Mouse (Mus musculus) limb, embryonic 15.5 days (tissue): ENCODE data around the gene Il6st. TPM values are rescaled to one million over a fixed set of nuclear protein-coding genes. Genes with fewer than 3 reads are reported as not detected.

Experiments
- ATAC-seq: fragments of 200-750 bp; cut with Nextera tagmentation; 2 replicates; pipeline ENCODE4 v1.8.0; 2017; ENCODE audit warnings: low read depth, moderate TSS enrichment; ENCODE audit not compliant: insufficient number of reproducible peaks, low FRiP score, low TSS enrichment
- H3K27ac ChIP-seq: fragments of 300-500 bp; sonication (generic); 2 replicates; pipeline ENCODE4 v1.5.1; 2015; ENCODE audit warnings: moderate library complexity, mild to moderate bottlenecking, inconsistent platforms
- H3K27me3 ChIP-seq: fragments of 300-500 bp; sonication (generic); 2 replicates; pipeline ENCODE4 v1.6.1; 2015; ENCODE audit warnings: inconsistent platforms
- H3K36me3 ChIP-seq: fragments of 300-500 bp; sonication (generic); 2 replicates; pipeline ENCODE4 v1.6.1; 2015; ENCODE audit warnings: inconsistent platforms
- H3K4me1 ChIP-seq: fragments of 300-500 bp; sonication (generic); 2 replicates; pipeline ENCODE4 v1.6.1; 2015; ENCODE audit warnings: inconsistent platforms
- H3K4me2 ChIP-seq: fragments of 300-500 bp; sonication (generic); 2 replicates; pipeline ENCODE4 v1.6.1; 2015; ENCODE audit warnings: mild to moderate bottlenecking, inconsistent platforms
- H3K4me3 ChIP-seq: fragments of 300-500 bp; sonication (generic); 2 replicates; pipeline ENCODE4 v1.5.1; 2015; ENCODE audit warnings: mild to moderate bottlenecking, inconsistent platforms
- H3K9ac ChIP-seq: fragments of 300-500 bp; sonication (generic); 2 replicates; pipeline ENCODE4 v1.6.1; 2015; ENCODE audit warnings: inconsistent platforms
- H3K9me3 ChIP-seq: fragments of 300-500 bp; sonication (generic); 2 replicates; pipeline ENCODE4 v1.6.1; 2016; ENCODE audit warnings: inconsistent platforms
- WGBS: fragments of 180-500 bp; shearing (Covaris S2); methylation state at CpG from one replicate; pipeline ENCODE4 v1.1.7; 2015; 5-methylcytosine and 5-hydroxymethylcytosine counted together
- polyA plus RNA-seq: library from polyadenylated mRNA; unstranded; fragments of >200 nt; fragmentation: Nextera tagmentation; extraction: Ambion mirVana; gene quantifications from 2 replicates; pipeline ENCODE4 v1.2.1, GENCODE M21; 2015

The Il6st gene
- polyA plus RNA-seq, 1 experiment from 2014 or later: 40.2 TPM

- WGBS: 73% methylated on average over 5 of the region's 5 CpGs
Measured at GRCm38 (mm10) chr13:112469491-112469890, 5.6 kb downstream of the Il6st start.

DNA sequence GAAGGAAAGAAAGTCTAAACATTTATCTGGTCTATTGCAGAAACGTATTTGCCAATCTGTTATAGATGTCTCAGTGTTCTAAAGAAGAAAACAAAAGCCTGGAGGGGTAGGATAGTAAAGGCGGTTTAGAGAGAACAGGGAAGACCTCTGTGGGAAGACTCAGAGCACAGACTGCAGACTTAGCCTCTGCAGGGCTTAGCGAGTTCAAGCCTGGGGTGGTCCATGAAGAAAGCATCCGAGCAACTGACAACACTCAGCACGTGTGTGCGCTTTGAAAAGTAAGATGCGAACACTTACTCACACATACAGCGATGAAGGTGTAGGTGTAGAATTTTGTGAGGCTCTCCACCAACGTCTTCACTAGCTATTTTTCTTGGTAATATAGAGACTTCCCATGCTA, 7.3 kb downstream of the Il6st start:
- Histone ChIP-seq H3K4me2 (no peak overlapping the region), H3K4me1 (peaks cover 9% of the 10 kb centered on the region; the same call in 1 of the 2 replicates), H3K9me3 (no peaks in the 10 kb centered on the region), H3K36me3 (peaks cover 10% of the 10 kb centered on the region), H3K9ac (no peak overlapping the region), H3K27ac (no peak overlapping the region), H3K4me3 (no peak overlapping the region), H3K27me3 (no peaks in the 10 kb centered on the region)
- ATAC-seq: no peak
- 93% methylated on average over 9 of the region's 9 CpGs for WGBS

More at GRCm38 (mm10) chr13:112469491-112469890, 5.6 kb downstream of the Il6st start:
- Histone ChIP-seq H3K27ac (no peak overlapping the region), H3K9ac (no peak overlapping the region), H3K4me2 (no peak overlapping the region), H3K9me3 (no peaks in the 10 kb centered on the region), H3K27me3 (no peaks in the 10 kb centered on the region), H3K36me3 (no peaks in the 10 kb centered on the region), H3K4me3 (no peak overlapping the region), H3K4me1 (peaks cover 15% of the 10 kb centered on the region; the same call in 1 of the 2 replicates)
- no peak for ATAC-seq

GRCm38 (mm10) chr13:112472401-112473023, 8.6 kb downstream of the Il6st start:
- 87% methylated on average over 19 of the region's 19 CpGs for WGBS

GRCm38 (mm10) chr13:112473757-112474755, 10.2 kb downstream of the Il6st start:
- H3K27me3 ChIP-seq: no peaks in the 10 kb centered on the region
- no peak overlapping the region for H3K4me3 ChIP-seq
- no peak overlapping the region for H3K4me2 ChIP-seq
- WGBS: 66% methylated on average over 21 of the region's 21 CpGs
- H3K4me1 ChIP-seq: no peaks in the 10 kb centered on the region
- H3K36me3 ChIP-seq: peaks cover 18% of the 10 kb centered on the region
- H3K27ac ChIP-seq: no peak overlapping the region
- H3K9ac ChIP-seq: no peak overlapping the region
- H3K9me3 ChIP-seq: no peaks in the 10 kb centered on the region
- ATAC-seq: no peak

More at GRCm38 (mm10) chr13:112472401-112473023, 8.6 kb downstream of the Il6st start:
- H3K9ac ChIP-seq: no peak overlapping the region
- H3K4me1 ChIP-seq: 0 out of 2 replicates have a peak, but pooled peaks cover under 1% of the 10 kb centered on the region
- H3K27me3 ChIP-seq: no peaks in the 10 kb centered on the region
- no peaks in the 10 kb centered on the region for H3K9me3 ChIP-seq
- H3K4me2 ChIP-seq: no peak overlapping the region
- no peak for ATAC-seq
- no peak overlapping the region for H3K4me3 ChIP-seq
- H3K36me3 ChIP-seq: peaks cover 15% of the 10 kb centered on the region
- no peak overlapping the region for H3K27ac ChIP-seq

DNA sequence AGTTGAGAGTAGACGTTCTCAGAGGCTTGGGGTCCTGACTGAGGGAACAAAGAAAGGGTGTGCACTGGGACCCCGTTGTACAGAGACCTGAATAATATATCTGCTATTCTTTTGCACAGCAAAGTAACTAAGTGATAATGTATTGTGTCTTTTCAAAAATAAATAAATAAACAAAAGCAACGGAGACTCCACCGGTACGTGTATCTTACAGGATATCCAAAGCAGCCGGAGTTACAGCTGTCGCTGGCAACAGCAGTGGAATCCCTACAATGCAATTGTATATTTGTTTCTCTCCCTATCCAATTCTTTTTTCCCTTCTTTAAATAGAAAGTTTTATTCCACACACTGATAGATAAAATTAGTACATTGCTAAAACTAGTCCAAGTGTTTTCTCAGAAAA, 15.2 kb downstream of the Il6st start:
- peaks cover 53% of the 10 kb centered on the region for H3K36me3 ChIP-seq
- WGBS: 83% methylated on average over 7 of the region's 7 CpGs
- ATAC-seq: no peak
- H3K9me3 ChIP-seq: no peaks in the 10 kb centered on the region
- H3K4me1 ChIP-seq: no peaks in the 10 kb centered on the region
- H3K4me3 ChIP-seq: no peak overlapping the region
- no peaks in the 10 kb centered on the region for H3K27me3 ChIP-seq
- H3K4me2 ChIP-seq: no peak overlapping the region
- H3K9ac ChIP-seq: no peak overlapping the region
- no peak overlapping the region for H3K27ac ChIP-seq

- Histone ChIP-seq H3K27me3 (no peaks in the 10 kb centered on the region), H3K27ac (no peak overlapping the region), H3K9ac (no peak overlapping the region), H3K4me1 (no peaks in the 10 kb centered on the region), H3K36me3 (peaks cover 60% of the 10 kb centered on the region), H3K4me3 (no peak overlapping the region), H3K9me3 (no peaks in the 10 kb centered on the region), H3K4me2 (no peak overlapping the region)
- no peak for ATAC-seq
- 92% methylated on average over 15 of the region's 15 CpGs for WGBS
Measured at GRCm38 (mm10) chr13:112479926-112480325, 16.1 kb downstream of the Il6st start.

GRCm38 (mm10) chr13:112482525-112482924, 18.7 kb downstream of the Il6st start:
- no peak overlapping the region for H3K4me3 ChIP-seq
- ATAC-seq: no peak
- H3K36me3 ChIP-seq: peaks cover 68% of the 10 kb centered on the region
- no peaks in the 10 kb centered on the region for H3K27me3 ChIP-seq
- no peak overlapping the region for H3K4me2 ChIP-seq
- H3K9me3 ChIP-seq: no peaks in the 10 kb centered on the region
- no peak overlapping the region for H3K9ac ChIP-seq
- no peaks in the 10 kb centered on the region for H3K4me1 ChIP-seq
- 92% methylated on average over 5 of the region's 5 CpGs for WGBS
- no peak overlapping the region for H3K27ac ChIP-seq

DNA sequence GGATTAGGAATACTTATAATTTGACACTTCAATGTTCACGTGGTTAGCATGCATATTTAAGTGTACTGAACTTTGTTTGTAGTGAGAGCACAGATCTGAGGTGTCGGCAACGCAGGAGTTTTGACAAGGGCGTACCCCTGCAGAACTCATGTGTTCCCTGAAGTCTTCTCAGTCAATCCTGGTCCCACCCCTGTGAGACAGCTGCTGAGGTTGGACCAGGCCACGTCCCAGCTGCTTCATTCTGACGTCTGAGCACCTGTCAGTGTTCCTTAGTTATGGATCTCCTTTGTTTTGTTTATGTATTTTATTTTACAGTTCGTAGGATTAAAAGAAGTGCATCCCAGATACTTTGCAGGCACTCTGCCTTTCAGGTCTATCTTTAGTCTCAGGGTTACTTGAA, 19.1 kb downstream of the Il6st start:
- 85% methylated on average over 7 of the region's 7 CpGs for WGBS
- Histone ChIP-seq H3K27me3 (no peaks in the 10 kb centered on the region), H3K27ac (no peak overlapping the region), H3K4me3 (no peak overlapping the region), H3K9ac (no peak overlapping the region), H3K36me3 (peaks cover 67% of the 10 kb centered on the region), H3K4me1 (no peaks in the 10 kb centered on the region), H3K9me3 (no peaks in the 10 kb centered on the region), H3K4me2 (no peak overlapping the region)
- ATAC-seq: no peak

GRCm38 (mm10) chr13:112486236-112486635, 22.4 kb downstream of the Il6st start:
- 91% methylated on average over 5 of the region's 5 CpGs for WGBS
- no peak overlapping the region for H3K27ac ChIP-seq
- no peaks in the 10 kb centered on the region for H3K27me3 ChIP-seq
- no peak for ATAC-seq
- peaks cover 80% of the 10 kb centered on the region for H3K36me3 ChIP-seq
- no peak overlapping the region for H3K4me2 ChIP-seq
- H3K9me3 ChIP-seq: no peaks in the 10 kb centered on the region
- no peak overlapping the region for H3K9ac ChIP-seq
- no peak overlapping the region for H3K4me3 ChIP-seq
- H3K4me1 ChIP-seq: no peaks in the 10 kb centered on the region

DNA sequence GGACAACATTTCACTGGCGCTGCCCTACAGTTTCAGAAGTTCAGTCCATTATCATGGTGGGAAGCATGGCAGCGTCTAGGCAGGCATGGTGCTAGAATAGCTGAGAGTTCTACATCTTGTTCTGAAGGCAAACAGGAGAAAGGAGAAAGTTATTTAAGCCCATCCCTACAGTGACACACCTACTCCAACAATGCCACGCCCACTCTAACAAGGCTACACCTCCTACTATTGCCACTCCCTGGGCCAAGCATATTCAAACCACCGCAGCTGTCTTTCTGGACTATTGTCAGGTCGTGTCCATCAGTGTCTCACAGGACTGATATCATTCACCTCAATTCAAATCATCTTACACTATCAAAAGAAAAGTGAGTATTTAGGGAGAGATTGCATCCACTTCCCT, 22.8 kb downstream of the Il6st start:
- WGBS: 98% methylated on average over 5 of the region's 5 CpGs
- Histone ChIP-seq H3K9ac (no peak overlapping the region), H3K36me3 (peaks cover 80% of the 10 kb centered on the region)

GRCm38 (mm10) chr13:112490036-112490435, 26.2 kb downstream of the Il6st start:
- H3K9me3 ChIP-seq: no peaks in the 10 kb centered on the region
- H3K4me2 ChIP-seq: no peak overlapping the region
- no peak overlapping the region for H3K4me3 ChIP-seq
- no peaks in the 10 kb centered on the region for H3K4me1 ChIP-seq
- peaks cover 67% of the 10 kb centered on the region for H3K36me3 ChIP-seq
- H3K27me3 ChIP-seq: no peaks in the 10 kb centered on the region
- no peak overlapping the region for H3K9ac ChIP-seq
- no peak for ATAC-seq
- H3K27ac ChIP-seq: no peak overlapping the region
- 91% methylated on average over 3 of the region's 3 CpGs for WGBS

More for the DNA sequence above, 22.8 kb downstream of the Il6st start:
- no peaks in the 10 kb centered on the region for H3K9me3 ChIP-seq
- no peak overlapping the region for H3K4me3 ChIP-seq
- ATAC-seq: no peak
- H3K4me2 ChIP-seq: no peak overlapping the region
- H3K27me3 ChIP-seq: no peaks in the 10 kb centered on the region
- H3K27ac ChIP-seq: no peak overlapping the region
- H3K4me1 ChIP-seq: no peaks in the 10 kb centered on the region
